Mouse (Mus musculus): ENCODE data around the gene Lrrc34.

Lrrc34 gene

GRCm38 (mm10) chr3:30647440-30648090, at the start of gene Lrrc34:
TSS of gene Lrrc34 (minus strand) at chr3:30647869.
- DNase-seq (ENCODE audit: low read depth, low spot score) = no peak

GRCm38 (mm10) chr3:30696346-30696745, 48.7 kb upstream of the Lrrc34 start:
- DNase-seq (ENCODE audit: low read depth, low spot score) = peak; percentile 85

GRCm38 (mm10) chr3:30695661-30696060, 48.0 kb upstream of the Lrrc34 start:
- DNase-seq (ENCODE audit: low read depth, low spot score) = no peak

GRCm38 (mm10) chr3:30690976-30691375, 43.3 kb upstream of the Lrrc34 start:
- no peak for DNase-seq (ENCODE audit: low read depth, low spot score)

GRCm38 (mm10) chr3:30687216-30687615, 39.5 kb upstream of the Lrrc34 start:
- DNase-seq (ENCODE audit: low read depth, low spot score) = no peak

GRCm38 (mm10) chr3:30683190-30683589, 35.5 kb upstream of the Lrrc34 start:
- no peak for DNase-seq (ENCODE audit: low read depth, low spot score)

GRCm38 (mm10) chr3:30658486-30658885, 10.8 kb upstream of the Lrrc34 start:
- DNase-seq (ENCODE audit: low read depth, low spot score) = no peak

GRCm38 (mm10) chr3:30655937-30656336, 8.3 kb upstream of the Lrrc34 start:
- no peak for DNase-seq (ENCODE audit: low read depth, low spot score)

GRCm38 (mm10) chr3:30650062-30650841, 2.6 kb upstream of the Lrrc34 start:
- DNase-seq (ENCODE audit: low read depth, low spot score) = no peak

GRCm38 (mm10) chr3:30648466-30648865, 797 bp upstream of the Lrrc34 start:
- DNase-seq (ENCODE audit: low read depth, low spot score) = no peak

GRCm38 (mm10) chr3:30646761-30647160, 908 bp downstream of the Lrrc34 start:
- DNase-seq (ENCODE audit: low read depth, low spot score) = no peak

- DNase-seq (ENCODE audit: low read depth, low spot score) = no peak
Measured at GRCm38 (mm10) chr3:30644207-30644606, 3.5 kb downstream of the Lrrc34 start, which contains the start of gene Lrriq4. TSS of gene Lrriq4 (plus strand) at chr3:30644507.

GRCm38 (mm10) chr3:30635629-30636028, 12.0 kb downstream of the Lrrc34 start:
- DNase-seq (ENCODE audit: low read depth, low spot score) = no peak

- peak; percentile 67 for DNase-seq (ENCODE audit: low read depth, low spot score)
Measured at GRCm38 (mm10) chr3:30633681-30634080, 14.0 kb downstream of the Lrrc34 start.

GRCm38 (mm10) chr3:30620132-30620531, 27.5 kb downstream of the Lrrc34 start:
- no peak for DNase-seq (ENCODE audit: low read depth, low spot score)

GRCm38 (mm10) chr3:30610930-30611329, 36.7 kb downstream of the Lrrc34 start:
- no peak for DNase-seq (ENCODE audit: low read depth, low spot score)

- no peak for DNase-seq (ENCODE audit: low read depth, low spot score)
Measured at GRCm38 (mm10) chr3:30608999-30609398, 38.7 kb downstream of the Lrrc34 start.

- DNase-seq (ENCODE audit: low read depth, low spot score) = no peak
Measured at GRCm38 (mm10) chr3:30603256-30603655, 44.4 kb downstream of the Lrrc34 start.

GRCm38 (mm10) chr3:30602740-30603098, 45.0 kb downstream of the Lrrc34 start:
- peak; percentile 72 for DNase-seq (ENCODE audit: low read depth, low spot score)

- peak; percentile 97 for DNase-seq (ENCODE audit: low read depth, low spot score)
Measured at GRCm38 (mm10) chr3:30602065-30602739, 45.5 kb downstream of the Lrrc34 start, which contains the start of gene Mynn. TSS of gene Mynn (plus strand) at chr3:30602065.

- DNase-seq (ENCODE audit: low read depth, low spot score) = no peak
Measured at GRCm38 (mm10) chr3:30601610-30602064, 46.0 kb downstream of the Lrrc34 start.

GRCm38 (mm10) chr3:30601175-30601574, 46.5 kb downstream of the Lrrc34 start:
- DNase-seq (ENCODE audit: low read depth, low spot score) = peak; percentile 96

Measured in 3T3-L1 (cell line).